Mouse (Mus musculus) spleen, postnatal 36 days (tissue): ENCODE measurements around the gene Tpsg1.

Experiments
- DNase-seq, 2 experiments: peaks; one replicate each; pipeline ENCODE4 v3.0.0; 2022; ENCODE audit warnings: low spot score in 2 of 2, mixed read lengths in 1 of 2

Gene Tpsg1

GRCm38 (mm10) chr17:25368973-25369372 is at the start of gene Tpsg1:
Gene Tpsg1 (plus strand): TSS chr17:25369273.
- no peak for DNase-seq

- no peak for DNase-seq
Observed at GRCm38 (mm10) chr17:25320819-25321218, 48.3 kb upstream of the Tpsg1 start.

- DNase-seq = no peak
Observed at GRCm38 (mm10) chr17:25322930-25323329, 46.1 kb upstream of the Tpsg1 start.

- DNase-seq = no peak
Observed at GRCm38 (mm10) chr17:25332321-25332720, 36.8 kb upstream of the Tpsg1 start.

GRCm38 (mm10) chr17:25333943-25334342 is 35.1 kb upstream of the Tpsg1 start:
- no peak for DNase-seq

GRCm38 (mm10) chr17:25338218-25338617 is 30.9 kb upstream of the Tpsg1 start:
- DNase-seq = no peak

- DNase-seq = no peak
Observed at GRCm38 (mm10) chr17:25340003-25340402, 29.1 kb upstream of the Tpsg1 start.

- no peak for DNase-seq
Observed at GRCm38 (mm10) chr17:25341490-25341889, 27.6 kb upstream of the Tpsg1 start.

- no peak for DNase-seq
Observed at GRCm38 (mm10) chr17:25345462-25345861, 23.6 kb upstream of the Tpsg1 start, which contains the start of gene Tpsab1. Gene Tpsab1 (minus strand): TSS chr17:25345562.

- DNase-seq = no peak
Observed at GRCm38 (mm10) chr17:25361291-25361690, 7.8 kb upstream of the Tpsg1 start.

- DNase-seq = no peak
Observed at GRCm38 (mm10) chr17:25363726-25364125, 5.3 kb upstream of the Tpsg1 start.

- DNase-seq = no peak
Observed at GRCm38 (mm10) chr17:25366005-25366404, 3.1 kb upstream of the Tpsg1 start, which contains the start of gene Tpsb2. Gene Tpsb2 (plus strand): TSS chr17:25366305.

GRCm38 (mm10) chr17:25372491-25372890 is 3.4 kb downstream of the Tpsg1 start:
- DNase-seq = no peak

- no peak for DNase-seq
Observed at GRCm38 (mm10) chr17:25374011-25374410, 4.9 kb downstream of the Tpsg1 start.

GRCm38 (mm10) chr17:25394526-25394925 is 25.5 kb downstream of the Tpsg1 start:
- no peak for DNase-seq

- peak; percentile 28 to 29 for DNase-seq
Observed at GRCm38 (mm10) chr17:25397804-25398519, 28.9 kb downstream of the Tpsg1 start.

GRCm38 (mm10) chr17:25398520-25398838 is 29.4 kb downstream of the Tpsg1 start:
- DNase-seq = no peak

- no peak for DNase-seq
Observed at GRCm38 (mm10) chr17:25400443-25400842, 31.4 kb downstream of the Tpsg1 start.

- no peak for DNase-seq
Observed at GRCm38 (mm10) chr17:25401491-25401890, 32.4 kb downstream of the Tpsg1 start.

- DNase-seq = no peak
Observed at GRCm38 (mm10) chr17:25402224-25402623, 33.2 kb downstream of the Tpsg1 start.

- no peak for DNase-seq
Observed at GRCm38 (mm10) chr17:25404190-25404589, 35.1 kb downstream of the Tpsg1 start.

GRCm38 (mm10) chr17:25405224-25405895 is 36.3 kb downstream of the Tpsg1 start:
- DNase-seq = no peak

GRCm38 (mm10) chr17:25406011-25406441 is 37.0 kb downstream of the Tpsg1 start:
- DNase-seq = no peak
